Mouse (Mus musculus) ovary, adult 2 months (tissue): ENCODE results near the gene Mad2l2. TPM values are rescaled to one million over a fixed set of nuclear protein-coding genes. Genes with fewer than 3 reads are reported as not detected.

Experiments used
- polyA plus RNA-seq: library from polyadenylated mRNA; depleted of rRNA; stranded (reverse); fragments of >200 nt; gene quantifications from 2 replicates; pipeline ENCODE4 v1.2.3, GENCODE M21; 2012; rRNA removed

Gene Mad2l2
- 37.3 and 40.0 TPM in 2 replicates for polyA plus RNA-seq

GRCm38 (mm10) chr4:148130133-148130532, at the start of gene Mad2l2:
Gene Mad2l2, plus strand, starts transcription at chr4:148130384.

GRCm38 (mm10) chr4:148087907-148088527, 42.2 kb upstream of the Mad2l2 start, which contains the start of gene Agtrap:
Gene Agtrap, minus strand, starts transcription at chr4:148088031.

GRCm38 (mm10) chr4:148130561-148131413, 603 bp downstream of the Mad2l2 start, which contains the start of gene Draxin:
Gene Draxin, minus strand, starts transcription at chr4:148130698.

GRCm38 (mm10) chr4:148151267-148152168, 21.3 kb downstream of the Mad2l2 start, which contains the start of gene Fbxo6:
Gene Fbxo6, minus strand, starts transcription at chr4:148152140.

GRCm38 (mm10) chr4:148160436-148161390, 30.5 kb downstream of the Mad2l2 start, which contains the start of the genes Fbxo44 and Fbxo2:
Gene Fbxo44, minus strand, starts transcription at chr4:148160482.
Gene Fbxo2, plus strand, starts transcription at chr4:148160621.

Other genes starting within 250 kb of the Mad2l2 start
- 42.5 and 48.6 TPM in 2 replicates for gene Mfn2, start 225.7 kb upstream of the Mad2l2 start, polyA plus RNA-seq
- gene Plod1, start 193.6 kb upstream of the Mad2l2 start, polyA plus RNA-seq = 58.8 and 82.3 TPM in 2 replicates
- gene 2510039O18Rik, start 189.5 kb upstream of the Mad2l2 start, polyA plus RNA-seq = 135 and 150 TPM in 2 replicates
- gene Nppb, start 144.6 kb upstream of the Mad2l2 start, polyA plus RNA-seq = not detected in 2 replicates
- 0.26 TPM in 1 of 2 replicates, not detected in the other for gene Nppa, start 129.7 kb upstream of the Mad2l2 start, polyA plus RNA-seq
- gene Clcn6, start 91.6 kb upstream of the Mad2l2 start, polyA plus RNA-seq = 13.8 and 14.0 TPM in 2 replicates
- 48.6 and 54.9 TPM in 2 replicates for gene Mthfr, start 91.3 kb upstream of the Mad2l2 start, polyA plus RNA-seq
- 54.8 and 69.8 TPM in 2 replicates for gene Agtrap, start 42.4 kb upstream of the Mad2l2 start, polyA plus RNA-seq
- 0.47 and 0.78 TPM in 2 replicates for gene Draxin, start 314 bp downstream of the Mad2l2 start, polyA plus RNA-seq
- 52.9 and 61.3 TPM in 2 replicates for gene Fbxo6, start 21.8 kb downstream of the Mad2l2 start, polyA plus RNA-seq
- 19.0 and 25.0 TPM in 2 replicates for gene Fbxo44, start 30.1 kb downstream of the Mad2l2 start, polyA plus RNA-seq
- 2.0 and 2.7 TPM in 2 replicates for gene Fbxo2, start 30.2 kb downstream of the Mad2l2 start, polyA plus RNA-seq
- 0.09 and 0.17 TPM in 2 replicates for gene Disp3, start 157.6 kb downstream of the Mad2l2 start, polyA plus RNA-seq